Mouse (Mus musculus): Measurements from ENCODE around the gene Dock6. TPM values are rescaled to one million over a fixed set of nuclear protein-coding genes. Genes with fewer than 3 reads are reported as not detected.
"Not testable (repeated sequence)": the region's sequence is repeated elsewhere in the genome, so short reads cannot be mapped to it uniquely, and the experiment has no call there.

Dock6 gene
- polyA plus RNA-seq, 1 experiment from 2014 or later, result 46.2 TPM

DNA sequence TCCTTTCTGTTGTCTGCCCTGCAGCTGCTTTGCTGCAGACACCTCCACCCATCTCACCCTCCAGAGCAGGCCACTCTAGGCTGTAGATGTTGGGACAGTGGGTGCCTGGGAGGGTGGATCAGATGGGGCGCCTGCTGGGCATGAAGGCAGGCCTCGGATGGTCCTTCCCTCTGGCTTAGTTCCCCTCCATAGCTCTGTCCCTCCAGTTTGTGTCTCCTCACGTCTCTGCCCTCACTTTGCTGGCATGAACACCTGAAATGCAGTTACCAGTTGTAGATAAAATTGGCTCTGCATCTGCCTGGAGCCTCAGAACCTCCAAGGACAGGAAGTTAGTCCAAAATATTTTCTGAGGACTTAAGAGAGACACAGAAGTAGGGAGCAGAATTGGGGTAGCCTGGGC is 55.5 kb downstream of the Dock6 start:
- no peak for ATAC-seq (replicated peaks; ENCODE audit: extremely low read depth, insufficient read depth, low FRiP score)
- Histone ChIP-seq H3K4me2 (ENCODE audit: low read depth, low read length) (peak overlapping the region; percentile 77), H3K27ac (ENCODE audit: low read length) (peak overlapping the region; percentile 97), H3K9ac (ENCODE audit: low read length) (peak overlapping the region; percentile 68), H3K27me3 (ENCODE audit: control insufficient read depth, insufficient read depth, low read length) (no peaks in the 10 kb centered on the region), H3K9me3 (replicated peaks; ENCODE audit: control insufficient read depth, low read length) (no peaks in the 10 kb centered on the region), H3K36me3 (ENCODE audit: control insufficient read depth, insufficient read depth) (peaks cover 25% of the 10 kb centered on the region), H3K4me1 (ENCODE audit: control insufficient read depth, insufficient read depth, low read length) (peaks cover 44% of the 10 kb centered on the region), H3K4me3 (ENCODE audit: low read length) (peak overlapping the region; percentile 90)
- WGBS, result 39% methylated on average over 3 of the region's 3 CpGs

DNA sequence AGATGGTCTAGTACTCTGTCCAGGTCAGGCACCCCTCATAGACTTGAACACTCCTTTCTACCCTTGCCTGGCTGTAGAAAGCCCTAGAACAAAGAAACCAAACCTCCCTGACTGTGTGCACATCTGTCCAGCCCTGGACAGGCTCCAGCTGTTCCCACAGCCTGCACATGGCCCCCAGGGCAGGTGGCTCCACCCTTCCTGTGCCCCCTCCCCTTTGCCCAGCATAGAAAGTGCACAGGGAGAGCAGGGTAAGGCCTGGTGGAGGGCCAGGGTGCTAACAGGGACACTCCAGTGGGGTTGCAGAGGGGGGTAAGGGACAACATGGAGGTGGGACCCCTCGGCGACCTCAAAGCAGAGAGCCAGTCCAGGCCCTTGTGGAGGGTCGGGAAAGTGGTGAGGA is 56.2 kb downstream of the Dock6 start:
- Histone ChIP-seq H3K9ac (ENCODE audit: low read length) (peak overlapping the region; percentile 68), H3K36me3 (ENCODE audit: control insufficient read depth, insufficient read depth) (peaks cover 25% of the 10 kb centered on the region), H3K27ac (ENCODE audit: low read length) (peak overlapping the region; percentile 97), H3K9me3 (replicated peaks; ENCODE audit: control insufficient read depth, low read length) (no peaks in the 10 kb centered on the region), H3K4me1 (ENCODE audit: control insufficient read depth, insufficient read depth, low read length) (peaks cover 51% of the 10 kb centered on the region), H3K27me3 (ENCODE audit: control insufficient read depth, insufficient read depth, low read length) (no peaks in the 10 kb centered on the region), H3K4me3 (ENCODE audit: low read length) (peak overlapping the region; percentile 27), H3K4me2 (ENCODE audit: low read depth, low read length) (peak overlapping the region; percentile 77)
- no peak for ATAC-seq (replicated peaks; ENCODE audit: extremely low read depth, insufficient read depth, low FRiP score)
- WGBS, result 29% methylated on average over 3 of the region's 3 CpGs

DNA sequence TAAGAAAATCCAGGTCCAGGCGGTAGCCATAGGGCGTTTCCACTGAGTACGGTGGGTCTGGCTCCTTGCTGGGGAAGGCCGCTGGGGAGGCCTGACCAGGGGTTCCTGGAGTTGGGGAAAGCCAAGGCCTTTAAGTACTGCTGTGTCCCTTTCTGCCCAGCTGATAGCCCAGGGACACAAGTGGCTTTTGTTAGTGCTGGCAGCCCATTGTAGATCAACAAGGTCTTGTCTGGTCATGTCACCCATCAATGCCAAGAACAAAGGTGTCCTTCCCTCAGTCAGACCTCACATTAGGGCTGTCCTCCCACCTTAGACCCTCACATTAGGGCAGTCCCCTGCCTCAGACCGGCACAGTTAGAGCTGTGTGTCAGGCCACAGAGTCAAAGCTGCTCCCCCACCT is 56.9 kb downstream of the Dock6 start:
- Histone ChIP-seq H3K9ac (ENCODE audit: low read length) (peak overlapping the region; percentile 68), H3K4me2 (ENCODE audit: low read depth, low read length) (peak overlapping the region; percentile 77), H3K4me1 (ENCODE audit: control insufficient read depth, insufficient read depth, low read length) (peaks cover 53% of the 10 kb centered on the region), H3K9me3 (replicated peaks; ENCODE audit: control insufficient read depth, low read length) (no peaks in the 10 kb centered on the region), H3K27me3 (ENCODE audit: control insufficient read depth, insufficient read depth, low read length) (no peaks in the 10 kb centered on the region), H3K36me3 (ENCODE audit: control insufficient read depth, insufficient read depth) (peaks cover 25% of the 10 kb centered on the region), H3K4me3 (ENCODE audit: low read length) (no peak overlapping the region), H3K27ac (ENCODE audit: low read length) (peak overlapping the region; percentile 97; the same call in 1 of the 2 replicates)
- ATAC-seq (replicated peaks; ENCODE audit: extremely low read depth, insufficient read depth, low FRiP score), result no peak
- WGBS, result 71% methylated on average over 5 of the region's 5 CpGs

DNA sequence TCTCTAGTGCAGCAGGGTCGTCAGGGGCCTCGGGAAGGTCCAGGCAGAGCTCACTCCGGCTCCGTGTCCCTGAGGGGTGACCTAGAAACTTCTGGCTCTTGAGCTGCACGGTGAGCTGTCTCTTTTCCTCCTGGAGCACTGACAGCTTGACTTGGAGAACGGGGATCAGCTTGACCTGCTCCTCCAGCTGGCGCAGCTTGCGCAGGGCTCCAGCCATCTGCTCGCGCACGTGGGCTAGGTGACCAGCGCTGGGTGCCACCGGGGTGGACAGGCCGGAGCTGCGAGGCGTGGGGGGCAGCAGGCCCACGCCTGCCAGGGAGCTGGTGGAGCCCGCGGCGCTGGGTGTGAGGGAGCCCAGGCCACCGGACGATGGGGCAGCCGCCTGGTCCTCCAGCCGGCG is 57.5 kb downstream of the Dock6 start:
- no peaks in the 10 kb centered on the region for H3K9me3 ChIP-seq (replicated peaks; ENCODE audit: control insufficient read depth, low read length)
- no peak overlapping the region for H3K4me2 ChIP-seq (ENCODE audit: low read depth, low read length)
- no peaks in the 10 kb centered on the region for H3K27me3 ChIP-seq (ENCODE audit: control insufficient read depth, insufficient read depth, low read length)
- no peak overlapping the region for H3K4me3 ChIP-seq (ENCODE audit: low read length)
- no peak overlapping the region for H3K27ac ChIP-seq (ENCODE audit: low read length)
- no peak overlapping the region for H3K9ac ChIP-seq (ENCODE audit: low read length)
- H3K4me1 ChIP-seq (ENCODE audit: control insufficient read depth, insufficient read depth, low read length), result peaks cover 53% of the 10 kb centered on the region
- H3K36me3 ChIP-seq (ENCODE audit: control insufficient read depth, insufficient read depth), result peaks cover 25% of the 10 kb centered on the region
- ATAC-seq (replicated peaks; ENCODE audit: extremely low read depth, insufficient read depth, low FRiP score), result no peak
- WGBS, result 89% methylated on average over 25 of the region's 25 CpGs

DNA sequence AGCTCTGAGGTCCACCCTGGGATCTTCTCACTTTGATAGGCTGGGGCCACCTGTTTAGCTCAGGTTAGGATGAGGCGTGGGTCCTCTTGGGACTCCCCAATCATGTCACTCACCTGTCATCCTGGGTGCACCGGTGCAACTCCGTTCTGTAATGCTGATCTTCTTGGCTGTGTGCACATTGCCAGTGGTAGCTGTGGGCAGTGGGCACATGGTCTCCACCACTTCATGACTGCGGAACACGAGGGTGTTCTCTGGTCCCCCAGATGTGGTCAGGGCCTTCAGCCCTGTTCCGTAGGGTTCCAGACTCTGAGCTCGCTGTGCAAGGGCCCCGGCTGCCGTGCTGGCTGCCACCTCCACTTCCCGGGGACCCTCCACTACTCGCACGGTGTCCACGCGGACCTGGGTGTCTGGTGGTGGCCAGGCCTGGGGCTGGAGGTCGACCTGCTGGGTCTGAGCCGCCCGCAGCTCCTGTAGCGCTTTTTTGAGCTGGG is 58.0 kb downstream of the Dock6 start:
- no peaks in the 10 kb centered on the region for H3K9me3 ChIP-seq (replicated peaks; ENCODE audit: control insufficient read depth, low read length)
- H3K4me1 ChIP-seq (ENCODE audit: control insufficient read depth, insufficient read depth, low read length), result peaks cover 53% of the 10 kb centered on the region
- H3K27me3 ChIP-seq (ENCODE audit: control insufficient read depth, insufficient read depth, low read length), result no peaks in the 10 kb centered on the region
- ATAC-seq (replicated peaks; ENCODE audit: extremely low read depth, insufficient read depth, low FRiP score), result no peak
- H3K4me3 ChIP-seq (ENCODE audit: low read length), result no peak overlapping the region
- WGBS, result 90% methylated on average over 18 of the region's 18 CpGs
- no peak overlapping the region for H3K4me2 ChIP-seq (ENCODE audit: low read depth, low read length)
- no peak overlapping the region for H3K27ac ChIP-seq (ENCODE audit: low read length)
- H3K9ac ChIP-seq (ENCODE audit: low read length), result no peak overlapping the region
- H3K36me3 ChIP-seq (ENCODE audit: control insufficient read depth, insufficient read depth), result peaks cover 25% of the 10 kb centered on the region

DNA sequence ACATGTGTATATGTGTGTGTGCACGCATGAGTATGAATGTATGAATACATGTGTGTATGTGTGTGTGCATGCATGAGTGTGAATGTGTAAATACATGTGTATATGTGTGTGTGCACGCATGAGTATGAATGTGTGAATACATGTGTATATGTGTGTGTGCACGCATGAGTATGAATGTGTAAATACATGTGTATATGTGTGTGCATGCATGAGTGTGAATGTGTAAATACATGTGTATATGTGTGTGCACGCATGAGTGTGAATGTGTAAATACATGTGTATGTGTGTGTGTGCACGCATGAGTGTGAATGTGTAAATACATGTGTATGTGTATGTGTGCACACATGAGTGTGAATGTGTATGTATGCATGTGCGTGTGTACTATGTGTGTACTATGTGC is 58.9 kb downstream of the Dock6 start:
- H3K4me3 ChIP-seq (ENCODE audit: low read length); ATAC-seq (replicated peaks; ENCODE audit: extremely low read depth, insufficient read depth, low FRiP score); H3K27ac ChIP-seq (ENCODE audit: low read length); H3K9me3 ChIP-seq (replicated peaks; ENCODE audit: control insufficient read depth, low read length); H3K27me3 ChIP-seq (ENCODE audit: control insufficient read depth, insufficient read depth, low read length); H3K9ac ChIP-seq (ENCODE audit: low read length); H3K4me2 ChIP-seq (ENCODE audit: low read depth, low read length): not testable (repeated sequence)
- whole genome bisulfite sequencing, result 97% methylated on average over 6 of the region's 6 CpGs
- H3K36me3 ChIP-seq (ENCODE audit: control insufficient read depth, insufficient read depth), result peaks cover 25% of the 10 kb centered on the region
- H3K4me1 ChIP-seq (ENCODE audit: control insufficient read depth, insufficient read depth, low read length), result peaks cover 51% of the 10 kb centered on the region

DNA sequence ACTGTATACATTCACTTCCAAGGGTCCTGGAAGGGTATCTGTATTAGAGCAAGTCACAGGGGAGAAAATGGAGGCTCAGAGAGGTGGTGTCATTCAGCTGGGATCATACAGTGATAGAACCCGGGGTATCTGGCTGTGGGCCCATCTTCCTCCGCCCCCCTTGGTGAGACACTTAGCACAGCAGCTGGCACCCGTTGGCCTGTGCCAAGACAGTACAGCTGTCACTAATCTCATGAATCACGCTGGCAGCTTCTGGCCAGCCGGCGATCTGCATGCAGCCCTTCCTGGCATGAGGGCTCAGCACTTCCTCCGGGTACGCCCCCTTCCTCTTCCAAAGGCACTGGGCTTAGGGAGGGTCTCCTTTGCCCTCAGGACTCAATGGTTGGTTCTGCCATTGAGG is 59.8 kb downstream of the Dock6 start:
- Histone ChIP-seq H3K9me3 (replicated peaks; ENCODE audit: control insufficient read depth, low read length) (no peaks in the 10 kb centered on the region), H3K4me1 (ENCODE audit: control insufficient read depth, insufficient read depth, low read length) (peaks cover 59% of the 10 kb centered on the region), H3K27ac (ENCODE audit: low read length) (peak overlapping the region; percentile 87), H3K9ac (ENCODE audit: low read length) (peak overlapping the region; percentile 38; the same call in 1 of the 2 replicates), H3K4me2 (ENCODE audit: low read depth, low read length) (peak overlapping the region; percentile 45), H3K27me3 (ENCODE audit: control insufficient read depth, insufficient read depth, low read length) (no peaks in the 10 kb centered on the region), H3K4me3 (ENCODE audit: low read length) (0 out of 2 replicates have a peak overlapping the region, but pooled peaks have one; percentile 2), H3K36me3 (ENCODE audit: control insufficient read depth, insufficient read depth) (peaks cover 25% of the 10 kb centered on the region)
- ATAC-seq (replicated peaks; ENCODE audit: extremely low read depth, insufficient read depth, low FRiP score), result no peak
- WGBS, result 17% methylated on average over 8 of the region's 8 CpGs

DNA sequence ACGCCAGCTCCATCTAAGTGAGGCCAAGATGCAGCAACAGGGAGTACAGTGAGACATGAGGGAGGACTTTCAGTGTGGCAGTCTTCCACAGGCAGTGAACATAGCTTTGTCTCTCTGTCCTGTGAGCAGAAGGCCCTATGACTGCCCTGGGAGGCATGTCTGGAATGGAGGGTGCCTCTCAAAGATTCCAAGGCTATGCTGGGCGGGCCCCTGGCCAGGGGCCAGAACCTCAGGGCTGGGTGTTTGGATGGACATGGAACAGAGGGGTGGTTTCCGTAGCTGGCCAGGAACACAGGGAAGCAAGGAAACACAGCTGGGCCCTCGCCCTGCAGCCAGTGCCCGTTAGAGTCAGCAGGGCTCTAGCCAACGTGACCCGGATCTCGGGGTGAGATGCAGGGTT is 60.6 kb downstream of the Dock6 start:
- Histone ChIP-seq H3K4me1 (ENCODE audit: control insufficient read depth, insufficient read depth, low read length) (peaks cover 60% of the 10 kb centered on the region), H3K27ac (ENCODE audit: low read length) (peak overlapping the region; percentile 87), H3K9ac (ENCODE audit: low read length) (peak overlapping the region; percentile 58; the same call in 1 of the 2 replicates), H3K4me2 (ENCODE audit: low read depth, low read length) (peak overlapping the region; percentile 45), H3K4me3 (ENCODE audit: low read length) (no peak overlapping the region), H3K36me3 (ENCODE audit: control insufficient read depth, insufficient read depth) (peaks cover 26% of the 10 kb centered on the region), H3K27me3 (ENCODE audit: control insufficient read depth, insufficient read depth, low read length) (no peaks in the 10 kb centered on the region), H3K9me3 (replicated peaks; ENCODE audit: control insufficient read depth, low read length) (no peaks in the 10 kb centered on the region)
- ATAC-seq (replicated peaks; ENCODE audit: extremely low read depth, insufficient read depth, low FRiP score), result peak; percentile 87
- WGBS, result 15% methylated on average over 8 of the region's 8 CpGs

DNA sequence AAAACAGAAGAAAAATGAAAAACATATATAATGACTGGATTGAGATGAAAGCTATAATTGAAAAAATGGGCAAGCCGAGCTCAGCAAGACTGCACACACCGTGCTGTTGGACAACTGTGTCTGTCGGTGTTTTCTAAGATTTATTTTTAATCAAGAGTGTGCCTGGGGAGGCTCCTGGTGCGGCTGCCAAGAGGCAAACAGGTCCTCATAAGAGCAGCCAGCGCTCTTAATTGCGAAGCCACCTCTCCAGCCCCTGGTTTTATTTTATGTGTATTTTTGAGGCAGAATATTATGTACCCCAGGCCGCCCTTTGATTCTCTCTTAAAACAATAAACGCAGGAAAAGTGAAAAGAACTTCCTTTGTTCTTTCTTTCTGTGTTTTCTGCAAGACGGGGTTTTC is 64.2 kb downstream of the Dock6 start:
- ATAC-seq (replicated peaks; ENCODE audit: extremely low read depth, insufficient read depth, low FRiP score), result no peak
- Histone ChIP-seq H3K27me3 (ENCODE audit: control insufficient read depth, insufficient read depth, low read length) (no peaks in the 10 kb centered on the region), H3K36me3 (ENCODE audit: control insufficient read depth, insufficient read depth) (peaks cover 5% of the 10 kb centered on the region; the same call in 1 of the 2 replicates), H3K9ac (ENCODE audit: low read length) (peak overlapping the region; percentile 39; the same call in 1 of the 2 replicates), H3K4me1 (ENCODE audit: control insufficient read depth, insufficient read depth, low read length) (peaks cover 39% of the 10 kb centered on the region), H3K4me3 (ENCODE audit: low read length) (no peak overlapping the region), H3K9me3 (replicated peaks; ENCODE audit: control insufficient read depth, low read length) (no peaks in the 10 kb centered on the region), H3K4me2 (ENCODE audit: low read depth, low read length) (0 out of 2 replicates have a peak overlapping the region, but pooled peaks have one; percentile 16), H3K27ac (ENCODE audit: low read length) (peak overlapping the region; percentile 79)
- 51% methylated on average over 9 of the region's 9 CpGs for WGBS

All from heart, embryonic 16.5 days (tissue).